Mouse (Mus musculus) lung, embryonic 14.5 days (tissue): Measurements from ENCODE around the gene Lmtk2. TPM values are rescaled to one million over a fixed set of nuclear protein-coding genes. Genes with fewer than 3 reads are reported as not detected.

Experiments
- ATAC-seq: fragments of 200-750 bp; cut with Nextera tagmentation; 2 replicates; pipeline ENCODE4 v1.8.0; 2017; ENCODE audit warnings: mild to moderate bottlenecking, moderate TSS enrichment, moderate library complexity; ENCODE audit not compliant: insufficient read depth
- DNase-seq: peaks from one replicate; pipeline ENCODE4 v3.0.0-alpha.2; 2015
- H3K27ac ChIP-seq: fragments of 300-500 bp; sonication (generic); 2 replicates; pipeline ENCODE4 v1.5.1; 2014; ENCODE audit warnings: low read depth, mild to moderate bottlenecking, moderate library complexity
- H3K27me3 ChIP-seq: fragments of 300-500 bp; sonication (generic); 2 replicates; pipeline ENCODE4 v1.6.1; 2014; ENCODE audit warnings: low read length, control low read depth; ENCODE audit not compliant: insufficient read depth
- H3K36me3 ChIP-seq: fragments of 300-500 bp; sonication (generic); 2 replicates; pipeline ENCODE4 v1.6.1; 2014; ENCODE audit warnings: control low read depth; ENCODE audit not compliant: insufficient read depth
- H3K4me1 ChIP-seq: fragments of 300-500 bp; sonication (generic); 2 replicates; pipeline ENCODE4 v1.6.1; 2014; ENCODE audit warnings: antibody characterized with exemption, control low read depth; ENCODE audit not compliant: insufficient read depth
- H3K4me2 ChIP-seq: fragments of 300-500 bp; sonication (generic); 2 replicates; pipeline ENCODE4 v1.6.1; 2014; ENCODE audit warnings: mild to moderate bottlenecking
- H3K4me3 ChIP-seq: fragments of 300-500 bp; sonication (generic); 2 replicates; pipeline ENCODE4 v1.5.1; 2014; ENCODE audit warnings: low read depth, low read length
- H3K9ac ChIP-seq: fragments of 300-500 bp; sonication (generic); 2 replicates; pipeline ENCODE4 v1.6.1; 2014
- H3K9me3 ChIP-seq: fragments of 300-500 bp; sonication (generic); 2 replicates; pipeline ENCODE4 v1.6.1; 2016; ENCODE audit warnings: low read depth, low read length, control low read depth
- CTCF ChIP-seq: IDR thresholded peaks from 2 replicates; pipeline ENCODE4 v1.5.1; 2016; ENCODE audit warnings: antibody characterized with exemption, low read depth
- WGBS: fragments of 180-500 bp; shearing (Covaris S2); extraction: QIAGEN DNeasy Blood & Tissue Kit; methylation state at CpG from one replicate; pipeline ENCODE4 v1.1.7; 2014; 5-methylcytosine and 5-hydroxymethylcytosine counted together
- polyA plus RNA-seq: library from polyadenylated mRNA; unstranded; fragments of >200 nt; fragmentation: Nextera tagmentation; extraction: Ambion mirVana; gene quantifications from 2 replicates; pipeline ENCODE4 v1.2.1, GENCODE M21; 2014

Lmtk2 gene
- polyA plus RNA-seq, 1 experiment from 2014 or later = 5.3 TPM

- ATAC-seq (peak; percentile 34; the same call in 1 of the 2 replicates), DNase-seq (peak; percentile 23)
- Histone ChIP-seq H3K9me3 (no peaks in the 10 kb centered on the region), H3K36me3 (no peaks in the 10 kb centered on the region), H3K27ac (peak overlapping the region; percentile 51; the same call in 1 of the 2 replicates), H3K4me3 (peak overlapping the region; percentile 54), H3K4me2 (peak overlapping the region; percentile 67), H3K9ac (peak overlapping the region; percentile 60), H3K4me1 (0 out of 2 replicates have a peak, but pooled peaks cover 6% of the 10 kb centered on the region), H3K27me3 (no peaks in the 10 kb centered on the region)
- no peak for TF ChIP-seq CTCF
- WGBS = 22% methylated on average over 18 of the region's 18 CpGs
Observed at GRCm38 (mm10) chr5:144223899-144224816, 123.9 kb downstream of the Lmtk2 start.

- no peaks in the 10 kb centered on the region for H3K9me3 ChIP-seq
- DNase-seq = no peak
- 0 out of 2 replicates have a peak, but pooled peaks cover 6% of the 10 kb centered on the region for H3K4me1 ChIP-seq
- H3K9ac ChIP-seq = no peak overlapping the region
- TF ChIP-seq CTCF = no peak
- H3K36me3 ChIP-seq = no peaks in the 10 kb centered on the region
- no peak for ATAC-seq
- H3K27me3 ChIP-seq = no peaks in the 10 kb centered on the region
- no peak overlapping the region for H3K4me3 ChIP-seq
- no peak overlapping the region for H3K4me2 ChIP-seq
- WGBS = 29% methylated on average over 11 of the region's 11 CpGs
- H3K27ac ChIP-seq = no peak overlapping the region
Observed at GRCm38 (mm10) chr5:144226220-144226619, 126.0 kb downstream of the Lmtk2 start.

GRCm38 (mm10) chr5:144230216-144230615, 130.0 kb downstream of the Lmtk2 start:
- Histone ChIP-seq H3K9me3 (no peaks in the 10 kb centered on the region), H3K4me2 (no peak overlapping the region), H3K36me3 (no peaks in the 10 kb centered on the region), H3K27ac (no peak overlapping the region), H3K4me1 (no peaks in the 10 kb centered on the region), H3K4me3 (no peak overlapping the region), H3K27me3 (no peaks in the 10 kb centered on the region), H3K9ac (no peak overlapping the region)
- DNase-seq (no peak), ATAC-seq (no peak)
- WGBS = 84% methylated on average over 7 of the region's 7 CpGs
- no peak for TF ChIP-seq CTCF

- H3K4me1 ChIP-seq = no peaks in the 10 kb centered on the region
- WGBS = 86% methylated on average over 1 of the region's 1 CpGs
- no peak overlapping the region for H3K27ac ChIP-seq
- no peaks in the 10 kb centered on the region for H3K36me3 ChIP-seq
- no peak overlapping the region for H3K9ac ChIP-seq
- H3K4me3 ChIP-seq = no peak overlapping the region
- TF ChIP-seq CTCF = peak; percentile 38
- H3K27me3 ChIP-seq = no peaks in the 10 kb centered on the region
- H3K4me2 ChIP-seq = no peak overlapping the region
- DNase-seq (peak; percentile 47), ATAC-seq (no peak)
- no peaks in the 10 kb centered on the region for H3K9me3 ChIP-seq
Observed at GRCm38 (mm10) chr5:144231410-144231809, 131.2 kb downstream of the Lmtk2 start.

GRCm38 (mm10) chr5:144232531-144232930, 132.3 kb downstream of the Lmtk2 start:
- H3K4me1 ChIP-seq = no peaks in the 10 kb centered on the region
- H3K4me2 ChIP-seq = no peak overlapping the region
- no peaks in the 10 kb centered on the region for H3K27me3 ChIP-seq
- TF ChIP-seq CTCF = no peak
- DNase-seq = no peak
- 84% methylated on average over 5 of the region's 5 CpGs for WGBS
- H3K36me3 ChIP-seq = no peaks in the 10 kb centered on the region
- no peak overlapping the region for H3K4me3 ChIP-seq
- no peak overlapping the region for H3K9ac ChIP-seq
- no peak for ATAC-seq
- no peak overlapping the region for H3K27ac ChIP-seq
- no peaks in the 10 kb centered on the region for H3K9me3 ChIP-seq

GRCm38 (mm10) chr5:144234222-144234621, 134.0 kb downstream of the Lmtk2 start:
- Histone ChIP-seq H3K4me1 (no peaks in the 10 kb centered on the region), H3K9me3 (no peaks in the 10 kb centered on the region), H3K27ac (no peak overlapping the region), H3K4me3 (no peak overlapping the region), H3K9ac (no peak overlapping the region), H3K27me3 (no peaks in the 10 kb centered on the region), H3K4me2 (no peak overlapping the region), H3K36me3 (no peaks in the 10 kb centered on the region)
- no peak for TF ChIP-seq CTCF
- ATAC-seq (no peak), DNase-seq (no peak)
- WGBS = 64% methylated on average over 6 of the region's 6 CpGs

- DNase-seq = no peak
- WGBS = 75% methylated on average over 7 of the region's 7 CpGs
Observed at GRCm38 (mm10) chr5:144234714-144235113, 134.5 kb downstream of the Lmtk2 start.

More at GRCm38 (mm10) chr5:144234714-144235113, 134.5 kb downstream of the Lmtk2 start:
- Histone ChIP-seq H3K27ac (no peak overlapping the region), H3K9ac (no peak overlapping the region), H3K9me3 (no peaks in the 10 kb centered on the region), H3K4me2 (no peak overlapping the region), H3K4me1 (no peaks in the 10 kb centered on the region), H3K27me3 (no peaks in the 10 kb centered on the region), H3K4me3 (no peak overlapping the region), H3K36me3 (no peaks in the 10 kb centered on the region)
- no peak for ATAC-seq
- no peak for TF ChIP-seq CTCF

Other genes with a start within 250 kb of the Lmtk2 start
- 0.18 and 0.39 TPM in 2 replicates for gene Ankrd61, start 202.8 kb upstream of the Lmtk2 start, polyA plus RNA-seq
- 101 and 107 TPM in 2 replicates for gene Aimp2, start 190.6 kb upstream of the Lmtk2 start, polyA plus RNA-seq
- 31.9 and 33.1 TPM in 2 replicates for gene Pms2, start 190.5 kb upstream of the Lmtk2 start, polyA plus RNA-seq
- gene Gm42421, start 172.3 kb upstream of the Lmtk2 start, polyA plus RNA-seq = 0.79 TPM in 1 of 2 replicates, not detected in the other
- gene Rsph10b, start 167.4 kb upstream of the Lmtk2 start, polyA plus RNA-seq = 0.22 and 0.33 TPM in 2 replicates
- 79.4 and 87.2 TPM in 2 replicates for gene Ccz1, start 85.6 kb upstream of the Lmtk2 start, polyA plus RNA-seq
- gene Ocm, start 73.8 kb upstream of the Lmtk2 start, polyA plus RNA-seq = not detected in 2 replicates
- 0.18 and 0.42 TPM in 2 replicates for gene Bhlha15, start 89.8 kb downstream of the Lmtk2 start, polyA plus RNA-seq
- 17.0 and 19.3 TPM in 2 replicates for gene Tecpr1, start 123.2 kb downstream of the Lmtk2 start, polyA plus RNA-seq
- 128 and 145 TPM in 2 replicates for gene Bri3, start 144.0 kb downstream of the Lmtk2 start, polyA plus RNA-seq